Mouse (Mus musculus): ENCODE data around the gene Nr3c2.

DNA sequence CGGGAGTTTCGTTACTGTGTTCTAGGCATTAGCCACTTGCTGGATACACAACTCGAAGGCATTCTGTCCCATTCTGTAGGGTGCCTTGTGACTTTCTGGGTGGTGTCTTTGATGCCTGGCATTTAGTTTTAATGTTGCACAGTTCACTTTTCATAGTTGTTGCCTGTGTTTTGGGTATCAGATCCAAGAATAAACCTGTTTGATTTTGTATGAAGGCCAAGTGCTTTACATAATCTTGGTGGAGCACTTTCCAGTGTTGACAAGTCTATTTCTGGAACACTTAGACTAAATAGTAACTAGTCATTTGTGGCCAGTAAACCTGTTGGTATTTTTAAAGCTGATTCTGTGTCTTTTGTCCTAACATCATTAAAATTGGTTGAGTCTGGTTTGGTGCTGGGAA lies 333.2 kb downstream of the Nr3c2 start:
- TF ChIP-seq CTCF (IDR thresholded peaks at IDR 0.05; ENCODE audit: low read depth, low read length), result no peak
- TF ChIP-seq POLR2A (IDR thresholded peaks at IDR 0.05; ENCODE audit: borderline replicate concordance, low read depth, low read length), result no peak
